Comparison of ENCODE assay signal across 2 mouse cellular contexts in the genomic region with DNA sequence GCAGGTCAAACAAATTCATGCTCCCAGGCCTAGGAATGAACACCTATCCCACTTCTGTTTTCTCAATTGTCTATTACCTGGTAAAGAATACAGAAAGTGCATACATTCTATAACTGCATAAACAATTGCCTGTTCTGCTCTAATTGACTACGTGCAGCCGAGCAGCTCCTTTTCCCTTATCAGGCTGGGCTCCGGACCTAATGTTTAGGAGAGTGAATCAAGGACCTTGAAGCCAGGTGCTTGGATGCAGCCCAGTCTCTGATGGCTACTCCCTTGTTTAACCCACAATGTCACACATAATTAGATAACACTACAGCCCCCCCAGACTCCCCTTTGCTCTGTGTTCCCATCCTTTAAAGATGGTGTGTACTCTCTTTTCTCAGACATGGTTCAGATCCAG. TPM values are rescaled to one million over a fixed set of nuclear protein-coding genes. Genes with fewer than 3 reads are reported as not detected.
"Had no signal": no experiment of that assay in that cellular context is flagged by ENCODE, and none has a peak within 500 bp of the region (broad histone marks: within the 10 kb centered on the region; RNA-seq: fewer than 3 reads in every experiment).

No protein-coding gene starts in this region.

RNA-seq across cellular contexts. Expression of gene Thrsp, which starts 16.0 kb away (rescaled TPM):
- polyA plus RNA-seq: embryonic facial prominence, embryonic 11.5 days; erythroblast, embryonic 14.5 days had no signal
